Mouse (Mus musculus): ENCODE measurements around the gene Btbd9.

DNA sequence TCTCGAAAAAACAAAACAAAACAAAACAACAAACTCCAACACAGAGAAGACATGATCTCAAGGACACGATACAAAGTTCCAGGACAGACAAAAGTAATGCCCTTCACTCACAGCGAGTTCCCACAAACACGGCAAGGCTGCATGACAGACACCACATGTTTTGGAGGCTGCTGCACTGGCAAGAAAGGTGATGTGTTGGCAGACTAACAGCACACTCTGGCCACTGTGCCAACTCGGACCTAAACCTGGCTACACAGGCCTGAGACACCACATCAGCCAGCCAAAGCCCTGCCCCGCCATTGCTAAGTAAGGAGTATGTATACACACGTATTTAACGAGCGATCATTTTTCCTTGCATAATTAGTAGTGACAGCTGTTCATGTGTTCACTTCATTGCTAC lies 123.9 kb downstream of the Btbd9 start:
- no peak for TF ChIP-seq EP300 (IDR thresholded peaks at IDR 0.05)
- no peak for TF ChIP-seq CTCF (IDR thresholded peaks at IDR 0.05)
